Mouse (Mus musculus) lung, embryonic 15.5 days (tissue): ENCODE data around the gene Dbx2. TPM values are rescaled to one million over a fixed set of nuclear protein-coding genes. Genes with fewer than 3 reads are reported as not detected.
A peak's percentile ranks its signal among the peaks of the same experiment; 100 is the strongest.

Experiments
- ATAC-seq: fragments of 200-750 bp; cut with Nextera tagmentation; 2 replicates; pipeline ENCODE4 v1.8.0; 2017; ENCODE audit warnings: moderate number of reproducible peaks, borderline replicate concordance; ENCODE audit not compliant: low FRiP score, low TSS enrichment; ENCODE audit errors: extremely low read depth
- H3K27ac ChIP-seq: fragments of 300-500 bp; sonication (generic); 2 replicates; pipeline ENCODE4 v1.5.1; 2015; ENCODE audit warnings: moderate library complexity, mild to moderate bottlenecking, inconsistent platforms
- H3K27me3 ChIP-seq: fragments of 300-500 bp; sonication (generic); 2 replicates; pipeline ENCODE4 v1.6.1; 2015; ENCODE audit warnings: inconsistent platforms
- H3K36me3 ChIP-seq: fragments of 300-500 bp; sonication (generic); 2 replicates; pipeline ENCODE4 v1.6.1; 2015; ENCODE audit warnings: inconsistent platforms
- H3K4me1 ChIP-seq: fragments of 300-500 bp; sonication (generic); 2 replicates; pipeline ENCODE4 v1.6.1; 2015; ENCODE audit warnings: inconsistent platforms
- H3K4me2 ChIP-seq: fragments of 300-500 bp; sonication (generic); 2 replicates; pipeline ENCODE4 v1.6.1; 2015; ENCODE audit warnings: inconsistent platforms, mild to moderate bottlenecking, moderate library complexity
- H3K4me3 ChIP-seq: fragments of 300-500 bp; sonication (generic); 2 replicates; pipeline ENCODE4 v1.5.1; 2015; ENCODE audit warnings: mild to moderate bottlenecking, inconsistent platforms
- H3K9ac ChIP-seq: fragments of 300-500 bp; sonication (generic); 2 replicates; pipeline ENCODE4 v1.6.1; 2015; ENCODE audit warnings: inconsistent platforms
- H3K9me3 ChIP-seq: fragments of 300-500 bp; sonication (generic); 2 replicates; pipeline ENCODE4 v1.6.1; 2016; ENCODE audit warnings: inconsistent platforms
- WGBS: fragments of 180-500 bp; shearing (Covaris S2); methylation state at CpG from one replicate; pipeline ENCODE4 v1.1.7; 2015; 5-methylcytosine and 5-hydroxymethylcytosine counted together
- polyA plus RNA-seq: library from polyadenylated mRNA; unstranded; fragments of >200 nt; fragmentation: Nextera tagmentation; extraction: Ambion mirVana; gene quantifications from 2 replicates; pipeline ENCODE4 v1.2.1, GENCODE M21; 2015

The Dbx2 gene
- polyA plus RNA-seq, 1 experiment from 2014 or later, result not detected

- no peak overlapping the region for H3K27ac ChIP-seq
- H3K9me3 ChIP-seq, result no peaks in the 10 kb centered on the region
- 55% methylated on average over 5 of the region's 5 CpGs for WGBS
- ATAC-seq, result no peak
- no peak overlapping the region for H3K9ac ChIP-seq
- peaks cover 3% of the 10 kb centered on the region; the same call in 1 of the 2 replicates for H3K27me3 ChIP-seq
- H3K4me2 ChIP-seq, result no peak overlapping the region
- H3K4me3 ChIP-seq, result no peak overlapping the region
- H3K36me3 ChIP-seq, result no peaks in the 10 kb centered on the region
- H3K4me1 ChIP-seq, result no peaks in the 10 kb centered on the region
Observed at GRCm38 (mm10) chr15:95660368-95660767, 4.6 kb upstream of the Dbx2 start.

- Histone ChIP-seq H3K27ac (no peak overlapping the region), H3K4me2 (peak overlapping the region; percentile 49), H3K4me1 (no peaks in the 10 kb centered on the region; the same call in 1 of the 2 replicates), H3K9me3 (no peaks in the 10 kb centered on the region), H3K4me3 (peak overlapping the region; percentile 23), H3K9ac (no peak overlapping the region), H3K36me3 (no peaks in the 10 kb centered on the region), H3K27me3 (peaks cover 59% of the 10 kb centered on the region)
- ATAC-seq, result no peak
- WGBS, result 4% methylated on average over 48 of the region's 49 CpGs
Observed at GRCm38 (mm10) chr15:95654211-95654897, 1.4 kb downstream of the Dbx2 start.

GRCm38 (mm10) chr15:95653812-95654210 lies 1.9 kb downstream of the Dbx2 start:
- no peaks in the 10 kb centered on the region for H3K36me3 ChIP-seq
- no peak overlapping the region for H3K27ac ChIP-seq
- 5% methylated on average over 6 of the region's 6 CpGs for WGBS
- peak overlapping the region; percentile 23; the same call in 1 of the 2 replicates for H3K4me3 ChIP-seq
- no peak for ATAC-seq
- H3K9me3 ChIP-seq, result no peaks in the 10 kb centered on the region
- H3K4me2 ChIP-seq, result peak overlapping the region; percentile 49
- peaks cover 64% of the 10 kb centered on the region for H3K27me3 ChIP-seq
- H3K9ac ChIP-seq, result no peak overlapping the region
- H3K4me1 ChIP-seq, result no peaks in the 10 kb centered on the region; the same call in 1 of the 2 replicates

GRCm38 (mm10) chr15:95652898-95653707 lies 2.7 kb downstream of the Dbx2 start:
- Histone ChIP-seq H3K27ac (no peak overlapping the region), H3K27me3 (peaks cover 64% of the 10 kb centered on the region), H3K4me2 (no peak overlapping the region), H3K4me1 (no peaks in the 10 kb centered on the region; the same call in 1 of the 2 replicates), H3K9me3 (no peaks in the 10 kb centered on the region), H3K36me3 (no peaks in the 10 kb centered on the region), H3K4me3 (no peak overlapping the region), H3K9ac (no peak overlapping the region)
- ATAC-seq, result no peak
- 3% methylated on average over 23 of the region's 23 CpGs for WGBS

GRCm38 (mm10) chr15:95651824-95652223 lies 3.9 kb downstream of the Dbx2 start:
- no peaks in the 10 kb centered on the region for H3K36me3 ChIP-seq
- H3K27me3 ChIP-seq, result peaks cover 64% of the 10 kb centered on the region
- no peak overlapping the region for H3K9ac ChIP-seq
- no peak overlapping the region for H3K27ac ChIP-seq
- no peak overlapping the region for H3K4me3 ChIP-seq
- no peaks in the 10 kb centered on the region for H3K9me3 ChIP-seq
- H3K4me1 ChIP-seq, result no peaks in the 10 kb centered on the region; the same call in 1 of the 2 replicates
- H3K4me2 ChIP-seq, result no peak overlapping the region
- 4% methylated on average over 3 of the region's 3 CpGs for WGBS
- no peak for ATAC-seq

- 75% methylated on average over 15 of the region's 15 CpGs for WGBS
- Histone ChIP-seq H3K27me3 (no peaks in the 10 kb centered on the region), H3K36me3 (no peaks in the 10 kb centered on the region), H3K27ac (no peak overlapping the region), H3K9me3 (no peaks in the 10 kb centered on the region), H3K4me3 (no peak overlapping the region), H3K4me2 (no peak overlapping the region), H3K9ac (no peak overlapping the region), H3K4me1 (no peaks in the 10 kb centered on the region)
- no peak for ATAC-seq
Observed at GRCm38 (mm10) chr15:95643505-95644029, 12.2 kb downstream of the Dbx2 start.

- H3K4me2 ChIP-seq, result no peak overlapping the region
- no peaks in the 10 kb centered on the region for H3K9me3 ChIP-seq
- ATAC-seq, result no peak
- no peaks in the 10 kb centered on the region for H3K27me3 ChIP-seq
- no peak overlapping the region for H3K9ac ChIP-seq
- no peaks in the 10 kb centered on the region for H3K36me3 ChIP-seq
- H3K4me3 ChIP-seq, result no peak overlapping the region
- H3K27ac ChIP-seq, result no peak overlapping the region
- WGBS, result 35% methylated on average over 11 of the region's 11 CpGs
- no peaks in the 10 kb centered on the region for H3K4me1 ChIP-seq
Observed at GRCm38 (mm10) chr15:95640347-95640746, 15.4 kb downstream of the Dbx2 start.

- H3K4me3 ChIP-seq, result no peak overlapping the region
- no peaks in the 10 kb centered on the region for H3K27me3 ChIP-seq
- H3K27ac ChIP-seq, result no peak overlapping the region
- WGBS, result 73% methylated on average over 9 of the region's 9 CpGs
- H3K36me3 ChIP-seq, result no peaks in the 10 kb centered on the region
- no peak overlapping the region for H3K4me2 ChIP-seq
- H3K4me1 ChIP-seq, result no peaks in the 10 kb centered on the region
- no peak for ATAC-seq
- no peak overlapping the region for H3K9ac ChIP-seq
- H3K9me3 ChIP-seq, result no peaks in the 10 kb centered on the region
Observed at GRCm38 (mm10) chr15:95639829-95640134, 16.0 kb downstream of the Dbx2 start.

GRCm38 (mm10) chr15:95639115-95639828 lies 16.5 kb downstream of the Dbx2 start:
- no peaks in the 10 kb centered on the region for H3K9me3 ChIP-seq
- H3K9ac ChIP-seq, result no peak overlapping the region
- no peak overlapping the region for H3K27ac ChIP-seq
- no peak overlapping the region for H3K4me2 ChIP-seq
- no peaks in the 10 kb centered on the region for H3K27me3 ChIP-seq
- H3K36me3 ChIP-seq, result no peaks in the 10 kb centered on the region
- WGBS, result 85% methylated on average over 20 of the region's 20 CpGs
- ATAC-seq, result no peak
- no peak overlapping the region for H3K4me3 ChIP-seq
- no peaks in the 10 kb centered on the region for H3K4me1 ChIP-seq

GRCm38 (mm10) chr15:95624396-95624795 lies 31.4 kb downstream of the Dbx2 start:
- no peaks in the 10 kb centered on the region for H3K36me3 ChIP-seq
- no peak overlapping the region for H3K9ac ChIP-seq
- no peak overlapping the region for H3K4me3 ChIP-seq
- no peaks in the 10 kb centered on the region for H3K4me1 ChIP-seq
- no peaks in the 10 kb centered on the region for H3K27me3 ChIP-seq
- H3K27ac ChIP-seq, result no peak overlapping the region
- WGBS, result 63% methylated on average over 4 of the region's 4 CpGs
- H3K9me3 ChIP-seq, result no peaks in the 10 kb centered on the region
- no peak overlapping the region for H3K4me2 ChIP-seq
- no peak for ATAC-seq

- no peak overlapping the region for H3K9ac ChIP-seq
- no peak overlapping the region for H3K27ac ChIP-seq
Observed at GRCm38 (mm10) chr15:95622797-95623196, 33.0 kb downstream of the Dbx2 start.

More at GRCm38 (mm10) chr15:95622797-95623196, 33.0 kb downstream of the Dbx2 start:
- Histone ChIP-seq H3K9me3 (no peaks in the 10 kb centered on the region), H3K4me1 (no peaks in the 10 kb centered on the region), H3K4me2 (no peak overlapping the region), H3K4me3 (no peak overlapping the region), H3K36me3 (no peaks in the 10 kb centered on the region), H3K27me3 (no peaks in the 10 kb centered on the region)
- ATAC-seq, result no peak
- 67% methylated on average over 8 of the region's 8 CpGs for WGBS
